ENCODE assay signal across 24 mouse cellular contexts in the genomic region with DNA sequence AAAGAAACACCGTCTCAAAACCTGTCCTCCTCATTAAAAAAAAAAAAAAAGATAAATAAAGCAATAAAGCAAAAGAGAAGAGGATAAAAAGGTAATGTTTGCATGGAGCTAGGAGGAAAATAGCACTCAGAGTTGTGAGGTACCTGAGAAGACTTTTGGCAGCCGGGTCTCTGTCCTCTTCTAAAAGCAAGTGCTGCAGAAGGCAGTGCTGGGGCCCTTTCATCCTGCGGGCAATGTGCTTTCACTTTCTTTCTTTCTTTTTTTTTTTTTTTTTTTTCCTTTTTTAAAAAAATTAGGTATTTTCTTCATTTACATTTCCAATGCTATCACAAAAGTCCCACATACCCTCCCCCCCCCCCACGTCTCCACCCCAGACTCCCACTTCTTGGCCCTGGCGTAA. TPM values are rescaled to one million over a fixed set of nuclear protein-coding genes. Genes with fewer than 3 reads are reported as not detected.
A peak's percentile ranks its signal among the peaks of the same experiment; 100 is the strongest.
DNase-seq lines count a peak whose midpoint lies in the region; ATAC-seq and TF ChIP-seq lines count a peak whose summit lies in the region.
"Had no signal": no experiment of that assay in that cellular context is flagged by ENCODE, and none has a peak within 500 bp of the region (broad histone marks: within the 10 kb centered on the region; RNA-seq: fewer than 3 reads in every experiment).

A gene (minus strand): TSS at position 193 of the 400 bp plus-strand sequence.

- H3K27me3 ChIP-seq in small intestine, adult 2 months (ENCODE audit: control insufficient read depth, insufficient read depth, low read length): no peaks in the 10 kb centered on the region
- no peaks in the 10 kb centered on the region for H3K27me3 ChIP-seq in limb, embryonic 10.5 days (ENCODE audit: low read depth, poor library complexity, severe bottlenecking)
- H3K27me3 ChIP-seq: embryonic facial prominence, embryonic 13.5 days; forebrain, embryonic 13.5 days; heart, embryonic 15.5 days; hindbrain, embryonic 13.5 days; Patski had no signal

- 63% methylated on average over 5 of the region's 5 CpGs for WGBS in small intestine, adult 2 months
- 89% methylated on average over 5 of the region's 5 CpGs for whole genome bisulfite sequencing in limb, embryonic 10.5 days

- ATAC-seq in CD4-positive, CD25-positive, alpha-beta regulatory T cell, adult 4 months: no peak
- ATAC-seq: forebrain, embryonic 13.5 days; forebrain, postnatal 0 days; hindbrain, postnatal 0 days; Patski had no signal

- peaks cover 11% of the 10 kb centered on the region for H3K4me1 ChIP-seq in bone marrow macrophage, adult 2 months (ENCODE audit: control insufficient read depth, insufficient read depth, low read length)
- no peaks in the 10 kb centered on the region for H3K4me1 ChIP-seq in small intestine, adult 2 months (ENCODE audit: control insufficient read depth, insufficient read depth, insufficient read length, low read length)
- H3K4me1 ChIP-seq in limb, embryonic 10.5 days: no peaks in the 10 kb centered on the region
- H3K4me1 ChIP-seq: embryonic facial prominence, embryonic 13.5 days; forebrain, embryonic 13.5 days; heart, embryonic 15.5 days; hindbrain, embryonic 13.5 days had no signal

- no peak for TF ChIP-seq CTCF in bone marrow macrophage, adult 2 months (IDR thresholded peaks at IDR 0.05; ENCODE audit: low read depth, low read length)
- no peak for TF ChIP-seq CTCF in small intestine, adult 2 months (IDR thresholded peaks at IDR 0.05; ENCODE audit: extremely low read depth, insufficient read length, insufficient replicate concordance, low read depth, low read length)

- H3K36me3 ChIP-seq in small intestine, adult 2 months (ENCODE audit: control insufficient read depth, insufficient read depth, low read length): no peaks in the 10 kb centered on the region
- H3K36me3 ChIP-seq in limb, embryonic 10.5 days: no peaks in the 10 kb centered on the region
- H3K36me3 ChIP-seq: embryonic facial prominence, embryonic 13.5 days; heart, embryonic 15.5 days; hindbrain, embryonic 13.5 days had no signal

- TF ChIP-seq POLR2A in bone marrow macrophage, adult 2 months (IDR thresholded peaks at IDR 0.05; ENCODE audit: borderline replicate concordance, low read depth, low read length): no peak
- TF ChIP-seq POLR2A in small intestine, adult 2 months (IDR thresholded peaks at IDR 0.05; ENCODE audit: low read depth, low read length): no peak

- peak within 1 kb of the TSS; percentile 29; the same call in 1 of the 2 replicates for H3K27ac ChIP-seq in bone marrow macrophage, adult 2 months (ENCODE audit: insufficient read depth, low read depth, low read length)
- H3K27ac ChIP-seq in small intestine, adult 2 months (ENCODE audit: insufficient read depth, low read depth, low read length): peak within 1 kb of the TSS; percentile 62
- H3K27ac ChIP-seq in limb, embryonic 10.5 days: no peak within 1 kb of the TSS
- H3K27ac ChIP-seq: embryonic facial prominence, embryonic 13.5 days; forebrain, embryonic 13.5 days; heart, adult 2 months; heart, embryonic 15.5 days; hindbrain, embryonic 13.5 days; hindbrain, postnatal 0 days had no signal

- peak; percentile 26 for DNase-seq in thymus, postnatal 14 days
- DNase-seq in thymus, adult 18-20 months: no peak
- no peak for DNase-seq in limb, embryonic 10.5 days (ENCODE audit: low spot score)
- DNase-seq in adrenal gland, postnatal 14 days: no peak
- no peak for DNase-seq in layer of hippocampus, postnatal 25 days (ENCODE audit: extremely low spot score in 1 of 2, low spot score in 1 of 2)
- DNase-seq: adrenal gland, adult 8-10 months; cerebellum, adult 18-20 months; cerebellum, adult 9-11 months; cerebellum, postnatal 36 days; forebrain, postnatal 0 days; gastrocnemius, postnatal 14 days; heart, adult 2 months; heart, postnatal 14 days had no signal

- no peak within 1 kb of the TSS for H3K4me3 ChIP-seq in bone marrow macrophage, adult 2 months (ENCODE audit: insufficient read depth, low read length)
- peak within 1 kb of the TSS; percentile 28 for H3K4me3 ChIP-seq in small intestine, adult 2 months (ENCODE audit: low read depth, low read length)
- no peak within 1 kb of the TSS for H3K4me3 ChIP-seq in limb, embryonic 10.5 days
- H3K4me3 ChIP-seq: embryonic facial prominence, embryonic 13.5 days; forebrain, embryonic 13.5 days; heart, adult 2 months; heart, embryonic 15.5 days; hindbrain, embryonic 13.5 days had no signal

- H3K9me3 ChIP-seq in limb, embryonic 10.5 days (replicated peaks): no peaks in the 10 kb centered on the region
- H3K9me3 ChIP-seq: embryonic facial prominence, embryonic 13.5 days; forebrain, embryonic 13.5 days; heart, embryonic 15.5 days; hindbrain, embryonic 13.5 days had no signal

RNA-seq across cellular contexts. Expression of the gene that starts here (rescaled TPM):
- 100 to 1,000 TPM; 144 to 219 TPM for polyA plus RNA-seq in CD4-positive, CD25-positive, alpha-beta regulatory T cell, adult 4 months (2017; shearing (Covaris generic))
- not detected in 2 replicates for polyA plus RNA-seq in bone marrow macrophage, adult 2 months (2012; ENCODE audit: insufficient read depth, insufficient read length, missing spikeins)
- 2.5 and 4.1 TPM in 2 replicates for polyA plus RNA-seq in small intestine, adult 2 months (2012; rRNA removed)
- polyA plus RNA-seq in limb, embryonic 10.5 days (2016; fragmentation: Nextera tagmentation; extraction: Ambion mirVana): not detected in 2 replicates
- total RNA-seq in adrenal gland, postnatal 14 days (2021): 0.11 and 1.2 TPM in 2 replicates
- total RNA-seq in layer of hippocampus, postnatal 25 days (2021): not detected
- total RNA-seq: forebrain, postnatal 0 days; gastrocnemius, adult 18-20 months; gastrocnemius, postnatal 14 days; heart, postnatal 14 days; hindbrain, postnatal 0 days had no signal
- polyA plus RNA-seq: embryonic facial prominence, embryonic 13.5 days; forebrain, embryonic 13.5 days; forebrain, postnatal 0 days; heart, embryonic 11.5 days; heart, embryonic 15.5 days; hindbrain, embryonic 13.5 days; hindbrain, postnatal 0 days; Patski had no signal

Comparison
In these comparisons a context has a peak if more than half of its experiments do, and no peak if none do; other contexts are left out.
1. RNA of the gene that starts here (polyA plus RNA-seq): 144 to 219 TPM in CD4-positive, CD25-positive, alpha-beta regulatory T cell, adult 4 months; 2.5 to 4.1 TPM in small intestine, adult 2 months, not detected in bone marrow macrophage, adult 2 months and not detected in limb, embryonic 10.5 days; every median in the first group is over 10 times any median in the second.